Mouse (Mus musculus) liver (tissue): Measurements from ENCODE around the gene Slc1a2.

Source experiments
- DNase-seq: peaks from one replicate; pipeline ENCODE4 v3.0.0-alpha.2; 2020; ENCODE audit warnings: mixed read lengths

Slc1a2 gene

DNA sequence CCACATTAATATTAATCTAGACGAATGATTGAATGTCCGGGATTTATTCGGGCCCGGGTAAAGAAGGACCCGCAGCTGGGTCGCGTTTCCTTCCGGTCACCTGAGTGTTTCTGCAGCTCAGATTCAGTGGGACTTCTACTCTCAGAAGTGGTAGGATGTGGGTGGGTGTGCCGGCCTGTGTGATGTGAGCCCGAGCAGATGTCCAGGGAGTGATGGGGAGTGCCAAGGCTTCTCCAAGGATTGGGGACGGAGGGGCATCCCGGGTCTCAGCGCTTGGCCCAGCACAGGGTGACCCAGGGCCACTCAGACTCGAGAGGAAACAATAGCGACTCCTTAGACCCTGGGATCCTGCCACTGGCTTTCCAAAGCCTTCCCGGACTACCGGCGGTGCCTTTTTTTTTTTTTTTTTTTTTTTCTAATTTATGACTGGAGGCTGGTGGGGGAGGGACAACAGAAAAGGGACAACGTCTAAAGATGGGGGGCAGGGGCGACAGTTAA lies at the start of gene Slc1a2:
TSS of gene Slc1a2 (plus strand) at position 497 of the 498 bp plus-strand sequence.
- no peak for DNase-seq

DNA sequence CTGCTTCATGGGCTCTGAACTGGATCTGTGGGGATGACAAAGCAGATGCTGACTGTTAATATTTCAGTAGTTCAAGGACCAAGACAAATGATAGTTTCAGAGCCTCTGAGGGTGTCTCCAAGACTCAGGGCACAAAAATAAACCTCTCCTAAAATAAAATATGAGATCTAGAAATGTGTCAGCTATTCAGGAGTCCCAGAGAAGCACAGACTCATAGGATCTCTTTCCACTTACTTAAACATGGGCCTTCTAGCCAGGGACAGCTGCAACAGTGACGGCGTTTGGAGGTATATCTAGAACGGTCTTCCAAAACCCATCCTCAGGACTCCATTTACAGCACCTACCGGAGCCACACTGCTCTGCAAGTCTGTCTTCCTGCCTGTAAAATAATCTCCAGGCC lies 48.0 kb upstream of the Slc1a2 start:
- no peak for DNase-seq

DNA sequence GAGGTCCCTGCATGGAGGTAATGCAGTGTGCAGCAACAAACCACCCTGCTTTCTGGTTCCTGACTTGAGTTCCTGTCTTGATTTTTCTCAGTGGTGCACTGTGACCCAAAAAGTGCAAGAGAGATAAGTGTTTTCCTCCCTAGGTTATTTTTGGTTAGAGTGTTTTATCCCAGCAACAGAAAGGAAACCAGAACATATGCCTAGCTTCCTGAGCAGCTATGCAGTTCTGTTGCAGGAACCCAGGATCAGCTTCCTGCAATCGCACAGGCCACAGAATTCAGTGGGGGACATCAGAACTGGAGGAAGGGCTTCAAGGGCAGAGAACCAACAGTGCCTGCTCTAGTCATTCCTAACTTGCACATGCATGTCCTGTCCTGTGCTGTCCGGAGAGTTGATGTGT lies 41.8 kb upstream of the Slc1a2 start:
- no peak for DNase-seq

DNA sequence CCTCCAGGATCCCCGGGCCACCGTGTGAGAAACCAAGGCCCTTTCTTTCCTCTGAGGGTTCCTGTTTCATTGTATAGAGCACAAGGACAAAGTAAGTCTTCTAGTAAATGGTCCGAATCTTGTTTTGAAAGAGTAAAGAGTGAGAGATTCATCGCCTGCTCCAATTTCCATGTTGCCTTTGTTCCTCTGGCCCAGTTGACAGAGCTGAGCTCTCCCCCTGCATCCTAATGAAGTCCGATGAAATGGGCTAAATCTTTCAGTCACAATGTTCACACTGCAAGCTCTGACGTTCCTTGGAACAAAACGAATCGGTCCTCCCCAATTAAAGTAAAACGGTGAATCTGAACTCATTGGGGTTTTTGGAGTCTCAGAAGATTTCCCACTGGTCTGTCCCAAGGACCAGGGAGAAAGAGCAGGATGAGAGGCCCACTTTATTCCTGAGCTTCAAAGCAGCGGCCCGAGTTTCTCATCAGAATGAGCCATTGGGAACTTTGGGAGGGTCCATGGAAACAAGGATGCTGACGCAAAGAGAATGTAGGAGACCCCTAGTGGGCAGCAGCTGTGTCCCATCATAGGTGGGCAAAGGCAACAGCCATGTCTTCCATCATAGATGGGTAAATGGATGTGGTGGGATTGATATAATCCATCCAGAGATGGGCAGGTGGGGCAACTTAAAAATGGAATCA lies 37.6 kb upstream of the Slc1a2 start:
- DNase-seq: no peak

DNA sequence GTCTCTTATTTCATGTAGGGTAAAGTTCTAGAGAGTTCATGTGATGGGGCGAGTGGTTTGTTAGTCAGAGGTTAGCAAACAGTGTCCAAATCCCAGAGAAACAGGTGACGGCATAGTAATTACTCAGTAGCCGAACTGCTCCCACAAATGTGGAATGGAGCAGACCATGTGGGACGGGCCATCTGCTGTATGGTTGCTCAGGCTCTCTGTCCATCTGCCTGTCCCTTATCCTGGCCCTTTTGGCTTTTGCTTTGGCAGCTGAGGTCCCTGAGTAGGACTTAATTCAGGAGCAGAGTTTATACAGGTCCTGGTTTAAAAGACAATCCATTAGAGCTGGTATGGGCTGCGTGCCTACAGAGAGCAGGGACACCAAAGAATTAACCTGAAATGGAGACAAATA lies 36.3 kb upstream of the Slc1a2 start:
- no peak for DNase-seq

DNA sequence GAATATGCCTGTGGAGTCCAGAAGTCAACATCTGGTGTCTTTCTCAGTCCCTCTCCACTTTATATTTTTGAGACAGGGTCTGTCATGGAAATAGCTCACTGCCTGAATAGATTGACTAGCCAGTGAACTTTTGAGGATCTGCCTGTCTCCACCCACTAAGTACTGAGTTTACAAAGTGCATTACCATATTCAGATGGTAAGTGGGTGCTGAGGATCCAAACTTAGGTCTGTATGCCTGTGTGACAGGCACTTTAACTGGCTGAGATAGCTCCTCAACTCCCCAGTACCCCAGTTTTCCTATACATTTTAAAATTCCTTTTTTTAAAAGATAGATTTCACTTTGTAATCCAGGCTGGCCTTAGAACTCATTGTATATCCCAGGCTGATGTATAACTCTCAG lies 35.5 kb upstream of the Slc1a2 start:
- DNase-seq: no peak

DNA sequence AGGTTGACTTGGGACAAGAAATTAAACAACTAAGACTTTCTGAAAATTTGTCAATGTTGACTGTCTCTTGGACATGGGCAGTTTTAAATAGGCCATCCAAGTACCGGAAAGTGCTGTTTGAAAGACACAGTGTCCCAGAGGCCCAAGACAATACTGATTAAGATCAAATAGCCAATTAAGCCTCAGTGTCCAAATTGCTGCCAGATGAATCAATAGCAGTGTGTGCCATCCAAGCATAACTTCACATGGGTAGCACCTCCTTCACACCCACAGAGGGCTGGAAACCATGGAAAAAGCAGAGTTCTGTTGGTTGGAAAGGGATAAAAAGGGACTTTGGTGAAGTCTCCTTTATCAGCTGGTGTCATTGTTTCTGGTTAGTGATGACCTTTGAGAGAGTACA lies 33.9 kb upstream of the Slc1a2 start:
- no peak for DNase-seq

DNA sequence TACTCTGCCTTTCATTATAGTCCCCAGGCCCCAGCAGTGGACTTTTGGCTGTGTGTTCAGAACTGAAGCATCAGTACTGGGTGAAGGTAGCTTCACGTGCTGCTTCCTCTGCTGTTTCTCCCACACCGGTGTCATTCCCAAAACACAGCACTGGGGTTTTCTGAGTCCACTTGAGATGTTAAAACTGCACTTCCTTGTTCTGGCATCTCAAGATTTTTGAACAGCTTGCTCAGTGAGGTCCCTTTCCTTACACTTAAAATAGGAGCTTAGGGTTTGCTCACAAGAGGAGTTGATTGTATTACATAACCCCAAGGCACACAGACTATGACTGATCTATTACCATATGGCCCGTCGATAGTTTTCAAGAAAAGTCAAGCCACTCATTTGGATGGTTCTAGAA lies 26.1 kb upstream of the Slc1a2 start:
- no peak for DNase-seq

DNA sequence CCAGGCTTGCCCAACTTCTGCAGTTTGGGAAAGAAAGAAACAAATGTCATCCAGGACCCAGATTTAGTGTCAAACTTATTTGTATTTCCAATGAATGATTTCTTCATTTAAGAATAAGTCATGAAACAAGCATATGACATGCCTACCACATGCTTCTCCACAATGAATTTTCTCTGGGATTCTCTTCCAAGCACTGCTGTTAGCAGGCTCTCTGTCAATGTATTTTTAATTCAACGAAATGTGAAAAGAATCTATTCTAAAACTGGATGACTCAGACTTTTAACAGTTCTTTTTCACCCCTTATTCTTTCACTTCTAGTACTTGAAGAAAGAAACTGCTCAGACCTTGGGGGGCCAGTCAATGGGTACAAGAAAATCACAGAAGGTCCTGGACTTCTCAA lies 24.4 kb upstream of the Slc1a2 start:
- DNase-seq: no peak

DNA sequence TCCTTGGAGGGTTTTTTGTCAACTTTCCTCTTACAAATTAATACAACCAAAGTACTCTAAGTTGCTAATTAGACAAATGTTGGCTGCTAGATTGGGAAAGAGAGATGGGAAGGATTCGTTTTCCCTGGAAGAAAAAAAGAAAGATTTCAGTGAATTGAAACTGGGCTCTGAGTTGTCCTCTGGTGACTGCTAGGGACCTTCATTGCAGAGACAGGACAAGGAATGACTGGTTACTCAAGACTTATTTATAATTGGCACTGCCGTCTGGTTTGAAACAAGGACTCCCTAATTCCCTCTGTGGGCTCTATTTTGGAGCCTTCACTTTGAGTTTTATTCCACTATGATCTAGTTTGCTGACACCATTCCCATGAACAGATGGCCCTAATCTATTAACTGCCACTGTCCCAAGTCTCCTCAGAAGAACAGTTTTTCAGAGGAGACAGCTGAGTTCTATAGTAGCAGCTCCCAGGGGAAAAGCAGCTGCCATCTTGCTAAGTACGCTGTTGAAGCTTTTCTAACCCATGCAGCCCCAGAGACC lies 22.9 kb upstream of the Slc1a2 start:
- no peak for DNase-seq

DNA sequence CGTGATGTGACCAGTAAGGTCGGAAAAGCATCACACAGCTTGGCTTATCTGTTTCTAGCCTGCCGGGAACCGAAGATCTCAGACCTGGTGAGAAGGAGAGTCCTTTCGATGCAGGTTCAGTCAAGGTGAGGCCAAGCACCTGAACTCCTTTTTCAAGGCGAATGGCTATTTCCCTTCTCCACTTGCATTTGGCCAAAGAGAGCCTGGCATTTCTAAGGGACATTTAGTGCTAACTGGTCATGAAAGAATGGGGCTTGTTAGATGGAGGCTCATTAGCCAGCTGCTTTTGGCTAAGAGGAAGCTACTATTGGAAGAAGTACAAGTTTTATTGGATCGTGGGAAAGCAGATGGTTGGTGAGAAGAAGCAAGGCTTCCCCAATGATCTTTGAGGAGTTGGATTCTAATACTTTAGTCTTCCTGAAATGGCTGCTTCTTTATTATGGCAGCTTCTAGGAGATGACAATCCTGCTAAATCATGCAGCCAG lies 22.3 kb upstream of the Slc1a2 start:
- DNase-seq: no peak

DNA sequence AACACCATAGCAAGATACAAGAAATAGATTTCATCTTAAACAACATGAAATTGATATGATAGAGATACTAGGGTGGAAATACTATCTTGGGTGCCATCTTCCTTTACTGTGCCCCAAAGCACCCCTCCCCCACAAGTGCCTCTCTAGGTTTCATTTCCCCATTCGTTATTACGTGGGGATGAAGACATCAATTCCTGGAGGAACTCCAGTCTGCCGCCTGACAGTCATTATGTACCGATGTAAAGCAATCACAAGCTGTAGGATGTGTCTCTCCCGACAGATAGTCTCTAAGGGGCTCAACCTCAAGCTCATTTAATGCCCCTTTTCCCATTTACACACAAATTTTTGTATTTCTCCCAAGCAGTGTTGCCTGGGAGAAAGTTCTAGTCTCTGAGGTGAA lies 20.3 kb upstream of the Slc1a2 start:
- no peak for DNase-seq

DNA sequence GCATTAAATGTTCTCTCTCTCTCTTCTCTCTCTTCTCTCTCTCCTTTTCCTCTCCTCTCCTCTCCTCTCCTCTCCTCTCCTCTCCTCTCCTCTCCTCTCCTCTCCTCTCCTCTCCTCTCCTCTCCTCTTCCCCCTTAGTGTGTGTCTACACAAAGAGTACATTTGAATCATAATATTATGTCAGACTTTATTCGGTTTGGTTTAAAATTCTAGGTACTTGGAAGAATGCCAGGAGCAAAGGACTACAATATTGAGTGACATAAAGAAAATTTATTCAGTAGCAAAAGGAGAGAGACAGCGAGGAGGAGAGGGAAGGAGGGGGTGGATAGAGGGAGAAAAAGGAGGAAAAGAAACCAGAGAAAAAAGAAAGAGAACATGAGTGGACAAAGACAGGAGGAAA lies 19.8 kb upstream of the Slc1a2 start:
- DNase-seq: no peak

DNA sequence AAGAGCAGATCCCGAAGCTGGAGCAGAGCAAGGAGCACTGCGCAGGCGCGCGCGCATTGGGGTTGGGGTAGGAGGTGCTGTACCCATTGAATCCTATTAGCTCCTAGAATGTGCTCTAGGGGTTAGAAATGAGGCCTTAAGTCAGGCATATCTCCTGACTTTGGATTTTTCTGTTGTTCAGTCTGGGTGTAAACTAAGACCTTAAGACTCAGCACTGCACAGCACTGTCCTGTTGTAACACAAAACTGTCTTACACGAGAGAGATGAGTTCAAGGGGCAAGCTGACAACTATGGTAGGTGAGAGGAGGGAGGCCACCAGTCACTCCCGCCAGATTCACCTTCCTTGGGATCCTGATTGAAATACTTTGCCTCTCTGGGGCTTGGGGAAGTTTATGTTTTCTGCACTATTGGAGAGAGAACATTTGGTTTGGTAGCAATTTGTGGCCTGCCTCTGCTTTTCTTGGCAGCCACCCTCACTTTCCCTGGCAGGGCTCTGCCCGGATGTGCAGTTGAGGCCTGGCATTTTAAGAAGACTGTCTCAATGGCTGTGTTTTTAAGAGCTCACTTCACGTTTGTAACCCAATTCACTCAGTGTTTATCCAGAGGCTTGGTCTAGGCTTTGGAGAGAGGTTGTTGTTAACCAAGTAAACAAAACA lies 9.5 kb upstream of the Slc1a2 start:
- no peak for DNase-seq

DNA sequence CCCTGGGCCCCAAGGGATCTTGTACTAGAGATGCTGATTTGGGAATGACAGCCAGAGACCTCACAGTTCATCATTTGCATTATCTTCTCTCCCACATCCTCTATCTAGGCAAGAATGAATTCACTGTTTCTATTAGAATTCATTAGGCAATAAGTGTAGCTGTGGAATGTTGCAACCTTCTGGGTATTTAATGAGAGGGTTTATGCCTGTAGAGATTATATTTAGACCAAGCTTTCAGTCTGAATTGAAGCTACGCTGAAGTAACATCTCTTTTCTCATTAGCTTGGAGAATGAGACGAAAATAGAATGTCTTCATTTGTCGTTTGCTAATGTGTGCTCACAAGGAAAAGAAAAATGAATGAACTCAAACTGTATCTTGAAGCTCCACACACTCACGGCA lies 8.1 kb upstream of the Slc1a2 start:
- DNase-seq: no peak

DNA sequence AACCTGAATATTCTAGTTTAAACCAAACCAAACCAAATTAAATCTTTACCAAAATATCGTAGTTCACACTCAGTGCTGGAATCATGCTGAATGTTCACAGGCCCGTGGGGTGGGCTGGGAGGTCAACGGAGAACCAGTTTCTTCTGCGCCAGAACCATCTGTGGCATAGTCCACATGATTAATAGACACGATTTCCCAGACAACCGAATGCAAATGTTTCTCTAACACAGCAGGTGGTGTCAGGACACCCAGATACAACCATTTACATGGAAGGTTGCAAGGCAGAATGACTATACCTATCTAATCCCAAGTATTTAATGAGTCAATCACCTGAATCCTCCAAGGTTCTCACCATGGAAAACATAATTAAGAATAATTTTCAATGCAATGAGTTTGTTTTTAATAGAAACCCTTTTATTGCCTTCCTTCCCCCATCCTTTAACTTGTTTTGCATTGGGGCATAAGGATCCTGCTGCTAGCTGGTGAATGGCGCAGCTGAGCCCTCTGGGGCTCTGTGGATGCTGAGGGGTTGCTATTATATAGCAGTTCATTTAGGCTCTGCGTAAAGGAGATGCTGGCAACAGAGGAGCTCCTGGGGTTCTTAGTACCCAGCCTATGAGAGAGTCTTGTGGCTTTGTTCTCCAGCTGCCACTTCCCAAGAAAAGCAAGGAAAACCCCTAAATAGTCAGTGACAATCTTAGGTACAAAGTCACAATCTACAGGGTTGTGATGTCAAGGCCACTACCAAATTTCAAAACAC lies 2.3 kb upstream of the Slc1a2 start:
- no peak for DNase-seq

DNA sequence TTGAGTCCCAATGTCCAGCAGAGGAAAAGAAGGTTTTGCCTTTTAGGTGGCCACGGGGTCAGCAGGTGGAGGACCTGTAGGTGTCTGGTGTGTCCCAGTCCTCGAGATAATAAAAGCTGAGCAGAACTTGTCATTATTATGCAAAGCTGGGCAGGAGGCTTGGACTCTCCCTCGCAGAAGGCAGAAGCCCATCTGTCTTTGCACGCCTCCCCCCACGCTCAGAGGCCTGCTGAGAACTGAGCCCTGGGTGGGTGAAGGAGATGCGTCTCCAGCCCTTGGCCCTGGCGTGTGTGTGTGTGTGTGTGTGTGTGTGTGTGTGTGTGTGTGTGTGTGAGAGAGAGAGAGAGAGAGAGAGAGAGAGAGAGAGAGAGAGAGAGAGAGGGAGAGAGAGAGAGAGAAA lies 733 bp upstream of the Slc1a2 start:
- no peak for DNase-seq

DNA sequence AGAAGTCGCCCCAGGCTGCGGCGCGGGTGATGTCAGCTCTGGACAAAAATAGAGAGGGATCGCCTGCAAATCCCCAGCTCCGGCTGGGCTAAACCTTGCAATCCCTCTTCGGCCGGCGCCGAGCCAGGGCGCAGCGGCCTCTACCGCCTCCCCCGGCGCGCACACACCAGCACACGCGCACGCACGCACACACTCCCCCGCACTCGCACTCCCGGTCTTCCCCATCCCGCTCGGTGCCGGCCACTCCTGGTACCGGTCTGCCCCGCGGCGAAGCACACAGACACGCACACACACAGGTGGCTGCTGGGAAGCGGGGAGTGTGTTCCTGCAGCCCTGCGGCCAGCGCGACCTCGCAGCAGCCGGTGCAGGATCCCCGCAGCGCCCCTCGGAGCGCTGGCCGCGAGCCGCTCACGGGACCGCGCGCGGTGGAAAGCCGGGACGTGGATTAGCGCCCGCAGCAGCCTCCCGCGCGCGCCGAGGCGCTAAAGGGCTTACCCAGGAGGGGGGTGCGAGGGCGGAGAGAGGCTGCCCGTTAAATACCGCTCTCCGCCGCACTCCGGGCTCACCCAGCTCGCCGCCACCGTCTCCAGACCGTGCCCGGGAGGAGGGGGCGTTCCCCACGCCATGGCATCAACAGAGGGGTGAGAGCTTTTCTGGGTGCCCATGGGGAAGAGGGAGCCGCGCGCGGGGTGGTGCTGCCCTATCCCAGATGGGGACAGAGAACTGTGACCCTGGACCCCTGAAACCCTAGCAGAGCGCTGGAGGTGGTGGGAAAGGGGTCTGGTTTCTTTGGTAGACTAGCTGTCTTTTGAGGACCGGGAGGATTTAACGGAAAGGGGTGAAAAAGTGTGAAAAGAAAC lies 432 bp downstream of the Slc1a2 start:
- DNase-seq: peak; percentile 14

DNA sequence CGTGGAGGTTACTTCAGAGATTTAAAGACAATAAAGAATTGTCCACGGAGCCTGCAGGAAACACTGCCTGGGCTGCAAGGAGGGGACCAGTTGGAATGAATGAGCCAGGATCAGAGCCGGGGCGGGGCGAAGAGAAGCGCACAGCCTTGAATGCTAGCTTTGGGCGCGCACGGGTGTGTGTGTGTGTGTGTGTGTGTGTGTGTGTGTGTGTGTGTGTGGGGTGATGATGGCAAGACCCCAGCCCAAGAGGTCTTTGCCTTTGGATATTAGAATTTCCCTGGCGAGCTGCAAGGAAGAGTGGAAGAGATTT lies 1.0 kb downstream of the Slc1a2 start:
- DNase-seq: no peak

DNA sequence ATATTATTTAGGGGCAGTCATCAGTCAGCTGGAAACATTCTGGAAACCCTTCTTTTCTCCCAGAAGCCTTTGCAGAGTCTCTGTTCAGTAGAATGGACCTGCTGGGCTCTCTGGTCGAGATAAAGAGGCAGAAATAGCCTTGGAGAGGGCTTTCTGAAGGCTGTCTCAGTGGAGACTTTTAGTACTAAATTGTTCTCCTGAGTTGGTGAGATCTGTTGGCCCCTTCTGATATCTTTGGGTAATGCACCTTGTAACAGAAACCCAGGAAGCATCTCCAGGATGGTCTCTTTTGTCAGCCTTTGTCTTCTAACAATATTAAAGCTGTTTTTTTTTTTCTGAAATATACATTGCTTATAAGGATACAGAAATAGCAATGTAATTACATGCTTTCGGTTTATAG lies 2.6 kb downstream of the Slc1a2 start:
- no peak for DNase-seq

DNA sequence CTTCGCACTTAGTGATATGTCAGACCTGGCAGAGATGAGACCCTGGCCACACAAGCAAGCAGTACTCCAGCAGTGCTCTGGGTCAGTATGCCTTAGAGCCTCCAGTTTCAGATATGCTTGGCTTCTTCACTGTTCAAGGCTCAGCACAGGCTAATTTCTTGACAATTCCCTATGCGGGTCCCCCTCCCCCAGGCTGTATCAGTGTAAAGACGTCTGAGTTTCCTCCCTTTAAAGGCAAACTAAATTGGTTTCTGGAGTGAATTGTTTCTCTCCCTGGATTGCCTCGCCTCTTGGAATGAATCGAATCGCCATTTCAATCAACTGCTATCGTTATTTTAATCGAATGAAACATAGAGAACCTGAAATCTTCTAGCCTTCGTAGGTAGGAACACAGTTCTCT lies 4.5 kb downstream of the Slc1a2 start:
- DNase-seq: no peak

DNA sequence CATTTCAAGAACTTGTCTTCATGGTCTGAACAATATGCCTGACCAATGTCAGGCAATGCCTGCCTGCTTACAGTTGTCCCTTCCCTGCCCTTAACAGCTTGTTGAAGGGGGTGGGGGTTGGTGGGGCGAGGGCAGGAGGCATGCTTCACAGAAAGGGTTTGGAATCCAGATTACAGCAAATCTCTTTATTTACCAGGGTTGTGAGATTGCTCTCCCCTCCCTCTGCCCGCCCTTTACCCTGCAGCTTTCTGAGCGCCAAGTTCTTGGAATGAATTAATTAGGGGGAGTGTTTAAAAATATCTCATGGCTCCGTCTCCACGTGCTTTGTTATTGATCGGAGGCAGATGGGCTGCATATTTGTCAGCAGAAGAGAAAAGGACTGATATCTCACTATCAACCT lies 4.9 kb downstream of the Slc1a2 start:
- DNase-seq: no peak

DNA sequence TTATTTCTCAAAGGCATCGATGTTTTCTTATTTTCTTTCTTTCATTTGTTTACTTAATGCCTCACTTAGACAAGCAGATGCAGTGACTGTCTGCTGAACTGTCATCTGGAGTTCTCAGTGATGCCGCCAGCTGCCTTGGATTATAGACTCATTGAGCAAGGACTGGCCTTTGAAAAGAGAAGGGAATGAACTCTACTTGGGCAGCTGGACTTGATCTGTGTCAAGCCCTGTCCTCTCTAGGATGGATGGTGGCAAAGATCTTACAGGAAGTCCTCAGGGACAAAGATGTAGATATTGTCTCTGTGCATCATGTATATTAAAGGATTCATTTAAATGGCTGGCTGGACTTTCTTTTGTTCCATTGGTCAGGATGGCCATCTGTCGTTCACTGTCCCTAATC lies 5.4 kb downstream of the Slc1a2 start:
- no peak for DNase-seq
